Mouse (Mus musculus): ENCODE results near the gene Dlg1.
A peak's percentile ranks its signal among the peaks of the same experiment; 100 is the strongest.
"Not testable (repeated sequence)": the region's sequence is repeated elsewhere in the genome, so short reads cannot be mapped to it uniquely, and the experiment has no call there.

The Dlg1 gene

GRCm38 (mm10) chr16:31657502-31657901, 5.7 kb upstream of the Dlg1 start:
- no peak for DNase-seq (ENCODE audit: low spot score)

DNA sequence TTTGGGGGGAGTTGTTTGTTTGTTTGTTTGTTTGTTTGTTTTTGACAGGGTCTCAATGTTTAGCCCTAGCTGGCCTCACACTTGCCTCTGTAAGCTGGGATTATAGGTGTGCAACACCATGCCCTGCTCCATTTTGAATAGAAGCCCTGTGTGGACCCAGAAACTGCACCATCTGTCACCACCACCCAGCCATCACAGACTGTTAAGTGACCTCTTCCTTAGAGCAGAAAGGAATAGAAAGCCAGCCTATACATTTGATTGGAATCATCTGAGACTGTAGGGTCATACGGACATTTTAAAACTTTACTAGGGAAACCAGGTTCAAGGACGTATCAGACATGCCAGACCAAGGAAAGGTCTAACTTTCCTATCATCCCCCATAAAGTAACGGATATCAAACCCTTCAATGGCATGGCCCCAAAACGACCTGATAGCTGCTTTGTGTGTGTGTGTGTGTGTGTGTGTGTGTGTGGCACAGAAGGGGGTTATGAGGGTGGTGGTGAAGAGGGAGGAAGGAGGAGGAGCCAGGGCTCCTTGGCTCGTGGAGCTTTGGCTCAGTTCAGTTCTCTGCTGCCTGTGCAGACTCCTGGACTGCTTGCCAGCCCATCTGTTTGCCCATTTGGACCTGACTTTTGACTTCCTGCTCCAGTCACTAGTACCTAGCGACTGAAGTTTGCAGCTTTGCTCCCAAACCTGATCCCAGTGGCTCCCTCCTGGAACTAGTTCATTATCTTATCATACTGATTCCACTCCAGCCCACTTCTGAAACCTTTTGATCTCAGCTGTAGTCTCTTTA, 4.5 kb upstream of the Dlg1 start:
- no peak for DNase-seq (ENCODE audit: low spot score)

GRCm38 (mm10) chr16:31659453-31659852, 3.8 kb upstream of the Dlg1 start:
- DNase-seq (ENCODE audit: low spot score), result no peak

DNA sequence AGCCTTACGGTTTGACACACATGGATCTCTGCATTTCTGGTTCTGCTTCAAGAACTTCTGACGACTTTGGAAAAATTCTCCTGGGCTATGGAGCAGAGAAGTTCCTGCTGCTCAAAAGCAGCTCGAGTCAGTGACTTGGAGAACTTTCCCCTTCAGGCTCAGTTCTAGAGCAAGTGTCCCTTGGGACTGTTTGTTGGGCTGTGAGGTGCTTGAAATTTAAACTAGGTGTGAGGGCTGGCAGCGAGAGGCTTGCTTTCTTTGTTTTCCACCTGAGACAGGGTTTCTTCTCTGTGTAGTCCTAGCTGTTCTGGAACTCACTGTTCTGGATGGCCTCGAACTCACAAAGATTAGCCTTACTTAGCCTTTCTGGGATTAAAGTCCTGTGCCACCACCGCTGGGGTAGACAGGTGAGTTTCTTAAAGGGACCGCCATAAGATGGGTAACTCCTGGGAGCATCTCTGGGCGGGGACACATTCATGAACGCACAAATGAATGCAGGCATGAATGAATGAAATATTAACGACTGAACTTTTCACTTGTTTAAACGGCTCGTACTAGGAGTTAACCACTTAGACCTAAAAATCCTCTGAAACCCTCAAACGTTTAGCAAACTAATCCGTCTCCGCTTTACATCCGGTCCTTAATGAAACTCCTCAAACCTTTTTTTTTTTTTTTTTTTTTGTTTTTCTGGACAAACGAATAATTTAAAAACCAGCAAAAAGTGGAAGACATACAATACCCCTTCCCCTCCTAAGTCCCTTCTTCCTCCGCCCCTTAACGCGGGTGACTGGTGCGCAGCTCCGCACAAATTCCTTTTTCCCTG, 476 bp upstream of the Dlg1 start:
- DNase-seq (ENCODE audit: low spot score), result no peak

- DNase-seq (ENCODE audit: low spot score), result no peak
Observed at GRCm38 (mm10) chr16:31664287-31664597, 999 bp downstream of the Dlg1 start.

- DNase-seq (ENCODE audit: low spot score), result no peak
Observed at GRCm38 (mm10) chr16:31672202-31672601, 9.0 kb downstream of the Dlg1 start.

DNA sequence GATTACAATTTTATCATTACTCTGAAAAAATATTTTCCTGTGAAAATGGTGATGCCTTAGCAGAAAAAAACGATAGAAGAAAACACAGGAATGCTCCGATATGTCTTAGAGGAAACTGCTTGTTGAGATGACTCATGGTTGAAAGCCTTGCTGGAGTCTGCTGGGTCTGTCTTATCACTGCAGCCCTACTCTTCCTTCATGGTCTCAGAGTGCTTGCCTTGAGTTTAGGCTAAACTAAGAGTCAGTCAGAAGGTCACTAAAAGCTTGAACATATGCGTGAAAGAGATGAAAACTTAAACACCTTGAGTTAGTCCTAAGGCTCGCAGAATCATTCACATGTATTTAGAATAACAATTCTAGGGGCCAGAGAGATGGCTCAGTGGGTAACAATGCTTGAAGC, 14.2 kb downstream of the Dlg1 start:
- DNase-seq (ENCODE audit: low spot score), result no peak

DNA sequence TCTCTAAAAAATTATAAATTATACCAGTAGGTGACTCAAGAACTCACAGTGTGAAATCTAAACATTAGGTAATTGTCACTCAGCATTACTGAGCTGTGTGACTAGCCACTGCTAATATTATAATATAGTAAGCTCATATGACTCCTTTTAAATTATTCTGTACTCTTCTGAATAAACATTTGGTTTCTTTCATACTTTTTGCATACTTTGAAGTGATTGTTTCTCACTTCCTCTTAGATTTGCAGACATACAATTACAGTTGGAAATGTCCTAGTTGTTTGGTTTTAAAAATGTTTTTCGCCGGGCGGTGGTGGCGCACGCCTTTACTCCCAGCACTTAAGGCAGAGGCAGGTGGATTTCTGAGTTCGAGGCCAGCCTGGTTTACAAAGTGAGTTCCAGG, 19.0 kb downstream of the Dlg1 start:
- no peak for DNase-seq (ENCODE audit: low spot score)

DNA sequence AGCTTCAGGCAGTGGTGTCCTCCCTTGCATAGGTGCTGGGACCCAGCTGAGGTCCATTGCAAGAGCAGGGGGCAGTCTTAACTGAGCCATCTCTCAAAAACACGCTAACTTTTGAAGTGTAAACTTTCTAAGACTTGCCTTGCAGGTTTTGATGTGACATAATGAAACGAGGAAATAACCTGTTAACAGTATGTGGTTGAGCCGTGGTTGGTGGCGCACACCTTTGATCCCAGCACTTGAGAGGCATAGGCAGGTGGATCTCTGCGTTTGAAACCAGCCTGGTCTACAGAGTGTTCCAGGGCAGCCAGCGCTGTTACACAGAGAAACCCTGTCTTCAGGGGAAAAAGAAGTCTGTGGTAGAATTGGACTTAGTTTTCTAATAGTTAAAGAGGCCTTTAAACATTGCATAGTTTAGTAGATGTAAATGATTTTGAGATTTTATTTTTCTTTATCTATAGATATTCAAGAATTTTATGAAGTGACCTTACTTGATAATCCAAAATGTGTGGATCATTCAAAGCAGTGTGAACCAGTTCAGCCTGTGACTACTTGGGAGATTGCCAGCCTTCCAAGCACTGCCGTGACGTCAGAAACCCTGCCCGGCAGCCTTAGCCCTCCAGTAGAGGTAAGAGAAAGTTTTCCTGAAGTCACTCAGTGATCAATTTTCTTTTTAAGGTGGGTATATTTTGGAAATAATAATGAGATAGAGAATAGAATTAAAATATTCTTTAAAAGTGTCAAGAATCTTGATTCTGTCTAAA, 20.6 kb downstream of the Dlg1 start:
- no peak for DNase-seq (ENCODE audit: low spot score)

DNA sequence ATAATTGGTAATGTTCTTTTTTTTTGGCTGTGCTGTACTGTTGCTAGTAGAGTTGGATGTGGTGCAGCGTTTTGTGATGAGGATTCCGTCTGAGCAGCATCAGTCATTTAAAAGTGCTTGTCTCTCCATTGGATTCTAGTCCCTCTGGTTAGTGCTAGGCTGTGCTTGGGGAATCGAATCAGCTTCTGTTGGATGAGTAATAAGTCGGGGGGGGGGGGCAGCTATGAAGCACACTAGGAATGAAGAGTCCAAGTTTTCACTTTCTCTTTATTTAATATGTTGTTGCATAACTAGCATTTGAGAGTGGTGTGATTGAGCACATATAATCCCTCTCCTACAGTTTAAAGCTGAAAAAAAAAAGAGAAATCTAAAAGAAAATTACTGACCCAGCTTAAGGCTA, 21.5 kb downstream of the Dlg1 start:
- DNase-seq (ENCODE audit: low spot score), result no peak

DNA sequence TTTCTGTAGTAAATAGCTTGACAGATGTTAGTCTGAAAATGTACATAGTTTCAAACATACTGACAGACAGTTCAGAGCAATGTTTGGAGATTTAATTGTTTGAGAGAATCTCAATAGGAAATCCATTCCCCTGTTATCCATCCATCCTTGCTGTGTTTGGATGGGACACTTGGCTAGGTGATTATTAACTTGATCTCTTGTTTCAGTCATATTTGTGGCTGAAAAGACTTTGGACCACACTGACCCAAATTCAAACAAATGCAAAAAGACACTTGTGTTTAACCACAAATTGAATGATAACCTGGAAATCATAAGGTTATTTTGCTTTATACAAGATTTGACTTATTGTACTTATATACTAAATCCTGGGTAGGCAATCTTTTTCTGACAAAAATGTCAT, 24.5 kb downstream of the Dlg1 start:
- DNase-seq (ENCODE audit: low spot score), result no peak

- DNase-seq (ENCODE audit: low spot score), result no peak
Observed at GRCm38 (mm10) chr16:31695286-31696020, 32.2 kb downstream of the Dlg1 start.

GRCm38 (mm10) chr16:31696367-31696766, 33.1 kb downstream of the Dlg1 start:
- DNase-seq (ENCODE audit: low spot score), result no peak

GRCm38 (mm10) chr16:31697341-31697740, 34.1 kb downstream of the Dlg1 start:
- no peak for DNase-seq (ENCODE audit: low spot score)

DNA sequence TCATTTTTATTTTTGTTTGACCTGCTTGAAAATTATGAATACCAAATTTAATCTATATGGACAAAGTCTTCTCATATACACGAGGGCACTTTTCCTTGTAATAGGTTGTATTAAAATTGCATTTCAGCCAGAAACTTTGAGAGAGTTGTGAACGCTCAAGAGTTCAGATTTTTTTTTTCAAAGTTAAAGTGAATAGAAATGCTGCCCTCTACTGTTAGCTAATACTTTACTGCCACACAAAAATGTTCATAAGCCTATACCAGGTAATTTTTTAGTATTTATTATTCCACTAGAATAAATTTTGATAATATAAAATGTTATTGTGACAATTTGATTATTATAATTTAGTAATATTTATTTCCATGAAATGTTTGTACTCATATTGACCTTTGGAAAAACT, 42.0 kb downstream of the Dlg1 start:
- peak; percentile 16 for DNase-seq (ENCODE audit: low spot score)

GRCm38 (mm10) chr16:31705904-31706303, 42.7 kb downstream of the Dlg1 start:
- DNase-seq (ENCODE audit: low spot score), result no peak

GRCm38 (mm10) chr16:31707326-31707725, 44.1 kb downstream of the Dlg1 start:
- no peak for DNase-seq (ENCODE audit: low spot score)

- DNase-seq (ENCODE audit: low spot score), result no peak
Observed at GRCm38 (mm10) chr16:31722991-31723390, 59.7 kb downstream of the Dlg1 start.

DNA sequence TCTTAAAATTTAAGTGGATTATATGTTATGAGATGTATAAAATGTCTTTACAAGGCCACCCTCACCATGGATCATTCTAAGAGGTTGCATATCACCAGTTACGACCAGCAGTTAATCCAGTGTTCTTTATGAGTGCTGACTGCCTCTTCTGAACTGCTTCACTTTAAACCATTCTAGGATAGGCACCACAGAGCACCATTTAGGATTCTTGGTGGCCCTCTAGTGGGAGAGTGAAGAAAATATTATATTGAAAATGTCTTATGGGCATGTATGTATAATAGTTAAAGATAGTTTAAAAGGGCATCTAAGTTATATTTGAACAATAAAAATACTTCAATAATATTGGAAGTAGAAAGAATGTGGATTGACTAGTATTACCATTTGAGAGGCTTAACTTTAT, 60.9 kb downstream of the Dlg1 start:
- peak; percentile 34 for DNase-seq (ENCODE audit: low spot score)

GRCm38 (mm10) chr16:31724818-31725217, 61.6 kb downstream of the Dlg1 start:
- no peak for DNase-seq (ENCODE audit: low spot score)

- DNase-seq (ENCODE audit: low spot score), result not testable (repeated sequence)
Observed at GRCm38 (mm10) chr16:31730971-31731370, 67.7 kb downstream of the Dlg1 start.

DNA sequence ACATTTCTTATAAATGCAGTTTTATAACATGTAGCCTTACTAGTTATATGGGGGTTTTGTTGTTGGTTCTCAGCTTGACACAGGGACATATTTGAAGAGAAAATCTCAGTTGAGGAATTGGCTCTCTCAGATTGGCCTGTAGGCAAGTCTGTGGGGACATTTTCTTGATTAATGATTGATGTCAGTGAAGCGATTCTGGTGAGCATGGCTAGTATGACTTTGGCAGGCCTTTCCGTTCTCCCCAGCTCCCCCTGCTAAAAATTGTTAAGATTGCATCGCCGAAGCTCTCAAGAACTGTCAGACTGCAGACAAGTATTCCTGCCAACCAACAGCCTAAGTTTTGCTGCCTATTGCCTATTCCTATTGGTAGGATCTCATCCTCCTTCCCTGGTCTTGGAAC, 73.8 kb downstream of the Dlg1 start:
- DNase-seq (ENCODE audit: low spot score), result no peak

Measured in c-Kit-positive CD71-positive TER-119-positive erythroid progenitor cells, embryonic 14.5 days (primary cell).